Mouse (Mus musculus) ES-E14 (cell line): ENCODE measurements at regions not wholly inside any gene's neighbourhood (a gene's known extent, or its start where the extent isn't known, plus 50 kb on each side); places are given as distances from the start of the nearest gene placed in this dataset.

Experiments used
- HCFC1 ChIP-seq: IDR thresholded peaks from 2 replicates; pipeline ENCODE4 v1.6.1; 2012; ENCODE audit warnings: low read length, inconsistent platforms, borderline replicate concordance; ENCODE audit not compliant: insufficient read depth
- MAFK ChIP-seq: IDR thresholded peaks from 2 replicates; pipeline ENCODE4 v1.6.1; 2014; ENCODE audit warnings: mild to moderate bottlenecking, low read depth, low read length, inconsistent platforms; ENCODE audit not compliant: insufficient read depth
- ZNF384 ChIP-seq: IDR thresholded peaks from 2 replicates; pipeline ENCODE4 v1.6.1; 2012; ENCODE audit warnings: low read depth, low read length, inconsistent platforms

GRCm38 (mm10) chr8:126693642-126694041, 99.9 kb upstream of the Irf2bp2 start:
- TF ChIP-seq HCFC1 (no peak), MAFK (no peak), ZNF384 (no peak)
